Mouse (Mus musculus): ENCODE results near the gene Trmt44. TPM values are rescaled to one million over a fixed set of nuclear protein-coding genes. Genes with fewer than 3 reads are reported as not detected.
"Not testable (repeated sequence)": the region's sequence is repeated elsewhere in the genome, so short reads cannot be mapped to it uniquely, and the experiment has no call there.

Trmt44 gene
- polyA plus RNA-seq, 1 experiment from 2014 or later = 4.9 TPM

- 71% methylated on average over 18 of the region's 18 CpGs for WGBS (ENCODE audit: insufficient replicate concordance)
- Histone ChIP-seq H3K4me3 (ENCODE audit: low read depth, low read length) (no peak overlapping the region), H3K9me3 (replicated peaks; ENCODE audit: control insufficient read depth, low read length) (no peaks in the 10 kb centered on the region; the same call in 1 of the 2 replicates), H3K4me2 (no peak overlapping the region), H3K9ac (ENCODE audit: low read depth, low read length) (no peak overlapping the region), H3K27ac (ENCODE audit: low read depth, low read length) (no peak overlapping the region), H3K36me3 (ENCODE audit: control insufficient read depth, insufficient read depth, low read length) (peaks cover 11% of the 10 kb centered on the region), H3K4me1 (ENCODE audit: control insufficient read depth, insufficient read depth, low read length) (0 out of 2 replicates have a peak, but pooled peaks cover 3% of the 10 kb centered on the region), H3K27me3 (ENCODE audit: control insufficient read depth, insufficient read depth, low read length) (peaks cover 4% of the 10 kb centered on the region; the same call in 1 of the 2 replicates)
- no peak for ATAC-seq (replicated peaks; ENCODE audit: insufficient number of reproducible peaks, low FRiP score, low TSS enrichment)
These were observed 21.6 kb upstream of the Trmt44 start for GRCm38 (mm10) chr5:35596169-35597160.

GRCm38 (mm10) chr5:35595706-35596105, 20.8 kb upstream of the Trmt44 start:
- H3K36me3 ChIP-seq (ENCODE audit: control insufficient read depth, insufficient read depth, low read length) = peaks cover 15% of the 10 kb centered on the region
- ATAC-seq (replicated peaks; ENCODE audit: insufficient number of reproducible peaks, low FRiP score, low TSS enrichment) = no peak
- 14% methylated on average over 4 of the region's 4 CpGs for WGBS (ENCODE audit: insufficient replicate concordance)

DNA sequence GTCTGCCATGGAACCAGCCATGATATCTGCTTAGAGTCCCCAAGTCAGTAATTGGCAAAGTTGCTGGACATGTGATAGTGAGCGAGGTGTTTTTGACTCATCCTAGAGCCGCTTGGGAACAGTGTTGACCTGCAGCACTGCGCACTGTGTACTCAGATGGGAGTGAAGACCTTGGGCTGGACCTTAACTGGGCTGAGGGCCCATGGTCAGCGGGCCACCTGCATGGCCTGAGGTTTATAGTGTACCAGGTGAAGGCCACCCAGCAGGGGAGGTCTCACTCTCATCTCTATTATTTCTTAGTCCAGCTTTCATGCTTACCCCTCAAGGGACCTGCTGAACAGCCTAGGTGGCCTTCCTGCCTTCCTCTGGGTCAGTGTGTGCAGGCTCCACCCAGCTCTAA, 19.9 kb upstream of the Trmt44 start:
- peaks cover 23% of the 10 kb centered on the region for H3K36me3 ChIP-seq (ENCODE audit: control insufficient read depth, insufficient read depth, low read length)
- WGBS (ENCODE audit: insufficient replicate concordance) = 91% methylated on average over 4 of the region's 4 CpGs
- H3K27ac ChIP-seq (ENCODE audit: low read depth, low read length) = no peak overlapping the region
- no peak overlapping the region for H3K4me3 ChIP-seq (ENCODE audit: low read depth, low read length)
- no peak overlapping the region for H3K4me2 ChIP-seq
- ATAC-seq (replicated peaks; ENCODE audit: insufficient number of reproducible peaks, low FRiP score, low TSS enrichment) = no peak
- peaks cover 4% of the 10 kb centered on the region; the same call in 1 of the 2 replicates for H3K27me3 ChIP-seq (ENCODE audit: control insufficient read depth, insufficient read depth, low read length)
- no peak overlapping the region for H3K9ac ChIP-seq (ENCODE audit: low read depth, low read length)
- no peaks in the 10 kb centered on the region; the same call in 1 of the 2 replicates for H3K9me3 ChIP-seq (replicated peaks; ENCODE audit: control insufficient read depth, low read length)
- H3K4me1 ChIP-seq (ENCODE audit: control insufficient read depth, insufficient read depth, low read length) = no peaks in the 10 kb centered on the region

More at GRCm38 (mm10) chr5:35595706-35596105, 20.8 kb upstream of the Trmt44 start:
- Histone ChIP-seq H3K4me3 (ENCODE audit: low read depth, low read length) (no peak overlapping the region), H3K9ac (ENCODE audit: low read depth, low read length) (no peak overlapping the region), H3K4me1 (ENCODE audit: control insufficient read depth, insufficient read depth, low read length) (0 out of 2 replicates have a peak, but pooled peaks cover 3% of the 10 kb centered on the region), H3K9me3 (replicated peaks; ENCODE audit: control insufficient read depth, low read length) (no peaks in the 10 kb centered on the region; the same call in 1 of the 2 replicates), H3K27ac (ENCODE audit: low read depth, low read length) (no peak overlapping the region), H3K27me3 (ENCODE audit: control insufficient read depth, insufficient read depth, low read length) (peaks cover 4% of the 10 kb centered on the region; the same call in 1 of the 2 replicates), H3K4me2 (no peak overlapping the region)

- H3K9ac ChIP-seq (ENCODE audit: low read depth, low read length) = no peak overlapping the region
- 75% methylated on average over 6 of the region's 6 CpGs for WGBS (ENCODE audit: insufficient replicate concordance)
- H3K9me3 ChIP-seq (replicated peaks; ENCODE audit: control insufficient read depth, low read length) = no peaks in the 10 kb centered on the region; the same call in 1 of the 2 replicates
- ATAC-seq (replicated peaks; ENCODE audit: insufficient number of reproducible peaks, low FRiP score, low TSS enrichment) = no peak
- H3K27ac ChIP-seq (ENCODE audit: low read depth, low read length) = no peak overlapping the region
- no peaks in the 10 kb centered on the region for H3K4me1 ChIP-seq (ENCODE audit: control insufficient read depth, insufficient read depth, low read length)
- no peak overlapping the region for H3K4me3 ChIP-seq (ENCODE audit: low read depth, low read length)
- peaks cover 4% of the 10 kb centered on the region; the same call in 1 of the 2 replicates for H3K27me3 ChIP-seq (ENCODE audit: control insufficient read depth, insufficient read depth, low read length)
- H3K36me3 ChIP-seq (ENCODE audit: control insufficient read depth, insufficient read depth, low read length) = peaks cover 27% of the 10 kb centered on the region
- H3K4me2 ChIP-seq = no peak overlapping the region
These were observed 18.4 kb upstream of the Trmt44 start for GRCm38 (mm10) chr5:35593272-35593671.

GRCm38 (mm10) chr5:35592824-35593223, 18.0 kb upstream of the Trmt44 start:
- ATAC-seq (replicated peaks; ENCODE audit: insufficient number of reproducible peaks, low FRiP score, low TSS enrichment) = no peak
- H3K4me3 ChIP-seq (ENCODE audit: low read depth, low read length) = no peak overlapping the region
- H3K4me1 ChIP-seq (ENCODE audit: control insufficient read depth, insufficient read depth, low read length) = no peaks in the 10 kb centered on the region
- H3K36me3 ChIP-seq (ENCODE audit: control insufficient read depth, insufficient read depth, low read length) = peaks cover 28% of the 10 kb centered on the region
- H3K9me3 ChIP-seq (replicated peaks; ENCODE audit: control insufficient read depth, low read length) = no peaks in the 10 kb centered on the region; the same call in 1 of the 2 replicates
- no peak overlapping the region for H3K9ac ChIP-seq (ENCODE audit: low read depth, low read length)
- no peak overlapping the region for H3K4me2 ChIP-seq
- H3K27ac ChIP-seq (ENCODE audit: low read depth, low read length) = no peak overlapping the region
- 64% methylated on average over 4 of the region's 4 CpGs for WGBS (ENCODE audit: insufficient replicate concordance)
- 0 out of 2 replicates have a peak, but pooled peaks cover under 1% of the 10 kb centered on the region for H3K27me3 ChIP-seq (ENCODE audit: control insufficient read depth, insufficient read depth, low read length)

GRCm38 (mm10) chr5:35592081-35592736, 17.3 kb upstream of the Trmt44 start:
- no peaks in the 10 kb centered on the region for H3K27me3 ChIP-seq (ENCODE audit: control insufficient read depth, insufficient read depth, low read length)
- H3K4me2 ChIP-seq = no peak overlapping the region
- H3K36me3 ChIP-seq (ENCODE audit: control insufficient read depth, insufficient read depth, low read length) = peaks cover 28% of the 10 kb centered on the region
- H3K27ac ChIP-seq (ENCODE audit: low read depth, low read length) = no peak overlapping the region
- WGBS (ENCODE audit: insufficient replicate concordance) = 75% methylated on average over 21 of the region's 21 CpGs
- no peaks in the 10 kb centered on the region for H3K4me1 ChIP-seq (ENCODE audit: control insufficient read depth, insufficient read depth, low read length)
- H3K9me3 ChIP-seq (replicated peaks; ENCODE audit: control insufficient read depth, low read length) = no peaks in the 10 kb centered on the region; the same call in 1 of the 2 replicates
- no peak overlapping the region for H3K4me3 ChIP-seq (ENCODE audit: low read depth, low read length)
- H3K9ac ChIP-seq (ENCODE audit: low read depth, low read length) = no peak overlapping the region
- no peak for ATAC-seq (replicated peaks; ENCODE audit: insufficient number of reproducible peaks, low FRiP score, low TSS enrichment)

DNA sequence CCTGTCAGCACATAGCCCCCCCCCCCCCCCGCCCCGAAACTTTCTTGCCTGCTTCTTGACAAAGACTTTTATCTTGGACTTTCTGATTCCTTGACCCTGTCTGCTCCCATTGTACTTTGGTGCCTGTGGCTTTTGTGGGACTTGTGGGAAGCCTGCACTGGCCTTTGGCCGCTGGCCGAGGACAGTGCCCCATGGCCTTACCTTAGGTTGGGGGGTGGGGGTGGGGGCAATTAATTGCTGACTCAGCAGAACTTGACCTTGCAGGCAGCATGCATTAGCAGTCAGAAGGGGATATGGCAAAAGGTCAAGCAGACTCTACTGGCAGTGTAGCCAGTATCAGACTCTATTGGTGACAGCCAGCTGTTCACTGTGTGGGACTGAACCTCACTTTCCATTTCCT, 16.6 kb upstream of the Trmt44 start:
- 88% methylated on average over 4 of the region's 4 CpGs for WGBS (ENCODE audit: insufficient replicate concordance)
- Histone ChIP-seq H3K4me1 (ENCODE audit: control insufficient read depth, insufficient read depth, low read length) (no peaks in the 10 kb centered on the region), H3K9ac (ENCODE audit: low read depth, low read length) (no peak overlapping the region), H3K36me3 (ENCODE audit: control insufficient read depth, insufficient read depth, low read length) (peaks cover 28% of the 10 kb centered on the region), H3K27ac (ENCODE audit: low read depth, low read length) (no peak overlapping the region), H3K4me3 (ENCODE audit: low read depth, low read length) (no peak overlapping the region), H3K9me3 (replicated peaks; ENCODE audit: control insufficient read depth, low read length) (no peaks in the 10 kb centered on the region; the same call in 1 of the 2 replicates), H3K4me2 (no peak overlapping the region), H3K27me3 (ENCODE audit: control insufficient read depth, insufficient read depth, low read length) (no peaks in the 10 kb centered on the region)
- no peak for ATAC-seq (replicated peaks; ENCODE audit: insufficient number of reproducible peaks, low FRiP score, low TSS enrichment)

DNA sequence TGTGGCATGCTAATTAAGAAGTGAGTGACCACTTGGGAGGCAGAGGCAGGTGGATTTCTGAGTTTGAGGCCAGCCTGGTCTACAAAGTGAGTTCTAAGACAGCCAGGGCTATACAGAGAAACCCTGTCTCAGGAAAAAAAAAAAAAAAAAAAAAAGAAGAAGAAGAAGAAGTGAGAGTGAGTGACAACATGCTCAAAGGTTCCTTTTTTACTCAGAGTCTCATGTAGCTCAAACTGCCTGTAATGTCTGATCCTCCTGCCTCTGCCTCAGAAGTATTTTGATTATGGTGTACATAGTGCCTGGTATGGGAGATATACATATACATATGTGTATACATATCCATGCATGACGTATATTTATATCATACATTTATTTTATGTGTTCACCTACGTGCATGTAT, 9.4 kb upstream of the Trmt44 start:
- ATAC-seq (replicated peaks; ENCODE audit: insufficient number of reproducible peaks, low FRiP score, low TSS enrichment); H3K27ac ChIP-seq (ENCODE audit: low read depth, low read length); H3K36me3 ChIP-seq (ENCODE audit: control insufficient read depth, insufficient read depth, low read length); H3K27me3 ChIP-seq (ENCODE audit: control insufficient read depth, insufficient read depth, low read length); H3K4me3 ChIP-seq (ENCODE audit: low read depth, low read length); H3K4me2 ChIP-seq; H3K4me1 ChIP-seq (ENCODE audit: control insufficient read depth, insufficient read depth, low read length); H3K9ac ChIP-seq (ENCODE audit: low read depth, low read length); H3K9me3 ChIP-seq (replicated peaks; ENCODE audit: control insufficient read depth, low read length): not testable (repeated sequence)
- 91% methylated on average over 2 of the region's 2 CpGs for whole genome bisulfite sequencing (ENCODE audit: insufficient replicate concordance)
